Mouse (Mus musculus) brain, embryonic 14.5 days (tissue): ENCODE measurements around the gene Wfdc6b.

Source experiments
- CTCF ChIP-seq: fragments of 200-500 bp; IDR thresholded peaks from 2 replicates; pipeline ENCODE4 v1.5.1; 2012; ENCODE audit warnings: inconsistent platforms, mild to moderate bottlenecking, moderate library complexity, borderline replicate concordance; ENCODE audit not compliant: insufficient read depth, insufficient read length; ENCODE audit errors: extremely low read depth
- POLR2A ChIP-seq: fragments of 200-500 bp; IDR thresholded peaks from 2 replicates; pipeline ENCODE4 v1.6.1; 2012; ENCODE audit warnings: mild to moderate bottlenecking, inconsistent platforms, borderline replicate concordance; ENCODE audit not compliant: poor library complexity, insufficient read depth, insufficient read length, severe bottlenecking; ENCODE audit errors: extremely low read depth

- no peak for TF ChIP-seq POLR2A
- no peak for TF ChIP-seq CTCF
Observed at GRCm38 (mm10) chr2:164615386-164615785, 2.1 kb downstream of the Wfdc6b start.
